Mouse (Mus musculus): Measurements from ENCODE around the gene Phc1. TPM values are rescaled to one million over a fixed set of nuclear protein-coding genes. Genes with fewer than 3 reads are reported as not detected.

Gene Phc1
- total and polyA plus RNA-seq, 3 experiments, result 4.6 to 35.9 TPM; not detected in 1

DNA sequence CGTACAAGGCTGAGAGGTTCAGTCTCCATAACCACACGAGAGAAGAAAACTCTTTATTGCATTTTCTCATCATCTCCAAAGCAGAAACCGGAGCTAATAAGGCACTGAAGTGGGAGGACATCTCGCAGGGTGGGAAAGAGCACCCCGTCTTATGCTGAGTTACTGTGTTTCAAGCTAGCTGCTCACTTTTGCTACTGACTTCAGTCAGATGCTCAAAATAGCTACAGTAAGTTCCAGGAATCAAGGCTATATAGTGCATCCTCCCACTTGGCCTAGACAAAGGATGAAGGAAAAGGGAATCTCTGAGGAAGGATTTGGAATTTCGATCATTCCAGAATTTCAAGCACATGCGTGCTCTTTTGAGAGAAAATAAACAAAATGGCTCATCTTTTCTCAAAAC is 63.8 kb downstream of the Phc1 start:
- Histone ChIP-seq H3K79me2 (ENCODE audit: control insufficient read depth, insufficient read depth, low read length, poor library complexity) (no peaks in the 10 kb centered on the region), H3K9me3 (replicated peaks; ENCODE audit: insufficient read depth, low read length) (no peaks in the 10 kb centered on the region), H3K27ac (ENCODE audit: control insufficient read depth, low read depth, low read length) (no peak overlapping the region), H3K4me3 (ENCODE audit: control insufficient read depth in 1 of 2, insufficient read depth in 1 of 2, low read depth in 2 of 2, low read length in 2 of 2) (no peak overlapping the region), H3K4me1 (ENCODE audit: control insufficient read depth in 1 of 2, insufficient read depth in 2 of 2, low read length in 2 of 2) (peaks cover 12 to 13% of the 10 kb centered on the region in 2 experiments), H3K36me3 (ENCODE audit: control insufficient read depth in 1 of 2, insufficient read depth in 2 of 2, low read length in 2 of 2) (peaks cover 0 to 18% of the 10 kb centered on the region in 2 experiments; a peak in 2 of 4 replicates), H3K9ac (ENCODE audit: control insufficient read depth, low read depth, low read length, poor library complexity, severe bottlenecking) (no peak overlapping the region), H3K27me3 (ENCODE audit: control insufficient read depth in 1 of 2, insufficient read depth in 2 of 2, low read length in 2 of 2) (no peaks in the 10 kb centered on the region)
- DNase-seq (ENCODE audit: low read depth, low spot score), result no peak
- TF ChIP-seq MAX (IDR thresholded peaks at IDR 0.05; ENCODE audit: low read length) (no peak), TBP (IDR thresholded peaks at IDR 0.05; ENCODE audit: low read depth, low read length) (no peak), MEF2A (IDR thresholded peaks at IDR 0.05; ENCODE audit: extremely low read depth, insufficient replicate concordance, low read depth, low read length, poor library complexity, severe bottlenecking) (no peak), GATA1 (IDR thresholded peaks at IDR 0.05; ENCODE audit: low read depth, low read length) (no peak), MYB (IDR thresholded peaks at IDR 0.05; ENCODE audit: low read depth, low read length) (no peak), HCFC1 (IDR thresholded peaks at IDR 0.05; ENCODE audit: low read depth, low read length) (no peak), KAT2A (conservative IDR thresholded peaks at IDR 0.05; ENCODE audit: low read depth, low read length) (no peak), ZMIZ1 (IDR thresholded peaks at IDR 0.05; ENCODE audit: low read depth, low read length) (no peak), ETS1 (IDR thresholded peaks at IDR 0.05; ENCODE audit: low read depth, low read length) (no peak), USF2 (IDR thresholded peaks at IDR 0.05; ENCODE audit: borderline replicate concordance in 1 of 2, insufficient read depth in 1 of 2, low read depth in 1 of 2, low read length in 2 of 2) (no peak), MAZ (IDR thresholded peaks at IDR 0.05; ENCODE audit: low read depth, low read length) (no peak), BHLHE40 (IDR thresholded peaks at IDR 0.05; ENCODE audit: borderline replicate concordance, low read depth, low read length) (no peak), GABPA (IDR thresholded peaks at IDR 0.05; ENCODE audit: low read depth, low read length) (no peak), ZKSCAN1 (IDR thresholded peaks at IDR 0.05; ENCODE audit: low read depth, low read length) (no peak), POLR2A (IDR thresholded peaks at IDR 0.05; ENCODE audit: control insufficient read depth in 1 of 2, insufficient read depth in 1 of 2, low read depth in 1 of 2, low read length in 2 of 2, poor library complexity in 1 of 2) (no peak), POLR2AphosphoS5 (IDR thresholded peaks at IDR 0.05; ENCODE audit: borderline replicate concordance, low read depth, low read length) (no peak), NRF1 (IDR thresholded peaks at IDR 0.05; ENCODE audit: insufficient read depth, low read depth, low read length, poor library complexity, severe bottlenecking) (no peak), SMC3 (IDR thresholded peaks at IDR 0.05; ENCODE audit: low read depth, low read length) (no peak), NELFE (IDR thresholded peaks at IDR 0.05; ENCODE audit: low read depth, low read length) (no peak)

DNA sequence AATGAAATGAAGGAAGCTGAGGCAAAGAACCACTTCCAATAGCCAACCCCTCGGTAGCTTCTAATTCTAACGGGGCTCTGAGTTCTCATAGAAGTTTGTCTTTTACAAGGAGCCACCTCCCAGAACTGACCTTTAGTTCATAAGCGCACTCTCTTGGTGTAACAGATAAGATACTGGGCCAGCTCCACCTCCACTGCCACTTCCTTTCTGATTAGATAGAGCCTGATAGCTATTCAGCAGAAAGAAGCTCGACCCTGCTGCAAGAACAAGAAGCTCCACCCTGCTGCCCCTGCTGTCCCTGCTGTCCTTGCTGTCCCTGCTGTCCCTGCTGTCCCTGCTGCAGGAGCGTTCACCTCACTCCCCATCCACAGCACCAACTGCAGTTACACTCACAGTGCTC is 65.8 kb downstream of the Phc1 start:
- no peaks in the 10 kb centered on the region for H3K9me3 ChIP-seq (replicated peaks; ENCODE audit: insufficient read depth, low read length)
- H3K9ac ChIP-seq (ENCODE audit: control insufficient read depth, low read depth, low read length, poor library complexity, severe bottlenecking), result peak overlapping the region; percentile 60
- peaks cover 19 to 24% of the 10 kb centered on the region in 2 experiments for H3K4me1 ChIP-seq (ENCODE audit: control insufficient read depth in 1 of 2, insufficient read depth in 2 of 2, low read length in 2 of 2)
- H3K27ac ChIP-seq (ENCODE audit: control insufficient read depth, low read depth, low read length), result peak overlapping the region; percentile 71
- no peaks in the 10 kb centered on the region for H3K79me2 ChIP-seq (ENCODE audit: control insufficient read depth, insufficient read depth, low read length, poor library complexity)
- no peaks in the 10 kb centered on the region for H3K27me3 ChIP-seq (ENCODE audit: control insufficient read depth in 1 of 2, insufficient read depth in 2 of 2, low read length in 2 of 2)
- H3K4me3 ChIP-seq (ENCODE audit: control insufficient read depth in 1 of 2, insufficient read depth in 1 of 2, low read depth in 2 of 2, low read length in 2 of 2), result peak overlapping the region; percentile 3 to 34; a peak in 1 of 4 replicates
- peak; percentile 65 for DNase-seq (ENCODE audit: low read depth, low spot score)
- peaks cover 0 to 27% of the 10 kb centered on the region in 2 experiments; a peak in 2 of 4 replicates for H3K36me3 ChIP-seq (ENCODE audit: control insufficient read depth in 1 of 2, insufficient read depth in 2 of 2, low read length in 2 of 2)
- TF ChIP-seq CHD1 (IDR thresholded peaks at IDR 0.05; ENCODE audit: low read depth, low read length) (no peak), MAZ (IDR thresholded peaks at IDR 0.05; ENCODE audit: low read depth, low read length) (0 out of 2 replicates have a peak, but pooled peaks have one; percentile 60), MAFK (IDR thresholded peaks at IDR 0.05; ENCODE audit: borderline replicate concordance, low read depth, low read length) (peak; percentile 73; the same call in 1 of the 2 replicates), SIN3A (IDR thresholded peaks at IDR 0.05; ENCODE audit: low read length) (peak; percentile 62), MEF2A (IDR thresholded peaks at IDR 0.05; ENCODE audit: extremely low read depth, insufficient replicate concordance, low read depth, low read length, poor library complexity, severe bottlenecking) (no peak), E2F4 (IDR thresholded peaks at IDR 0.05; ENCODE audit: borderline replicate concordance, low read depth, low read length) (no peak), UBTF (IDR thresholded peaks at IDR 0.05; ENCODE audit: borderline replicate concordance, insufficient read depth, low read depth, low read length) (no peak), GATA1 (IDR thresholded peaks at IDR 0.05; ENCODE audit: low read depth, low read length) (peak; percentile 97), MYC (IDR thresholded peaks at IDR 0.05; ENCODE audit: low read depth, low read length) (no peak), USF1 (IDR thresholded peaks at IDR 0.05; ENCODE audit: low read depth, low read length) (no peak), ELF1 (IDR thresholded peaks at IDR 0.05; ENCODE audit: low read depth, low read length) (0 out of 2 replicates have a peak, but pooled peaks have one; percentile 35), KAT2A (conservative IDR thresholded peaks at IDR 0.05; ENCODE audit: low read depth, low read length) (no peak; the same call in 1 of the 2 replicates), MXI1 (IDR thresholded peaks at IDR 0.05; ENCODE audit: low read depth, low read length) (0 out of 2 replicates have a peak, but pooled peaks have one; percentile 25), EP300 (IDR thresholded peaks at IDR 0.05; ENCODE audit: low read depth in 1 of 2, low read length in 2 of 2) (peak; percentile 93 to 96), ZNF384 (IDR thresholded peaks at IDR 0.05; ENCODE audit: low read depth, low read length) (0 out of 2 replicates have a peak, but pooled peaks have one; percentile 42), ZKSCAN1 (IDR thresholded peaks at IDR 0.05; ENCODE audit: low read depth, low read length) (no peak)
